Mouse (Mus musculus): Measurements from ENCODE around the gene Fam167b.

Gene Fam167b

DNA sequence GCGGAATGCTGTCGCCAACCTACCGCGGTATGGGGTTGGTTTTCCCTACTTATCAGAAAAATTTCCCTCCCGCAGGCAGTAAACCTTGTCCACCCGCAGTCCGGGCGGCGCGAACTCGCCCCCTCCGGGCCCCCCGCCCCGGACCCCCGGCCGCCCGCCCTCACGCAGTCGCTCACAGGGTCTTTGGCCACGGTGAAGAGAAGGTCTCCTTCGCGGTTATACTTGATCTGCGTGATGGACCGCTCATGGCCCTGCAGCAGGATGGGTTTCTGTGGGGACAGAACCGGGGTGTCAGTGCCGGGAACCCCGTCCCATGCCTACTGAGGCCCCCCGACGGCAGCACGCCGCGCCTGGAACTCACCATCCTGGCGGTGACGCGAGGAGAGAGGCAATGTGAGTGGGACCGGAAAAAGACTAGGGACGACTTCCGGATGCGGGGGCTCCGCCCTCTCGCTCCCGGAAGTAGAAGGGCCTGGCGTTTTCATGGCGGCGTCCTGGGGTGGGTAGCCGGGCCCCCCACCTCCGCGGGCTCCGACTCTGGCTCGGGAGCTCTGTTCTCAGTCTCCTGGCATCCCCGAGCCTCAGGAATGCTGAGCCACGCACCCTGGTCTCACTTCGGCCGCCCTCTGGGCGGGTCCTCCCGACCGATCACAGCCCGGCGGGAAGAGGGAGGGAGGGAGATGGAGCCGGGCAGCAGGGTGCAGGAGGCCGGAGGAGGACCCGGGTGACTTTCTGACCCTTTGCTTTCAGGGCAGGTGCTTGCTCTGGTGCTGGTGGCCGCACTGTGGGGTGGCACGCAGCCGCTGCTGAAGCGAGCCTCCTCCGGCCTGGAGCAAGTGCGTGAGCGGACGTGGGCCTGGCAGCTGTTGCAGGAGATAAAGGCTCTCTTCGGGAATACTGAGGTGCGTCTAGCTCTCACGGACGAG is 22.1 kb upstream of the Fam167b start, which contains the start of the genes Eif3i and Tmem234:
Eif3i (minus strand) TSS at position 416 of the 926 bp plus-strand sequence.
Tmem234 (plus strand) TSS at position 436 of the 926 bp plus-strand sequence.
- DNase-seq, result peak; percentile 86

DNA sequence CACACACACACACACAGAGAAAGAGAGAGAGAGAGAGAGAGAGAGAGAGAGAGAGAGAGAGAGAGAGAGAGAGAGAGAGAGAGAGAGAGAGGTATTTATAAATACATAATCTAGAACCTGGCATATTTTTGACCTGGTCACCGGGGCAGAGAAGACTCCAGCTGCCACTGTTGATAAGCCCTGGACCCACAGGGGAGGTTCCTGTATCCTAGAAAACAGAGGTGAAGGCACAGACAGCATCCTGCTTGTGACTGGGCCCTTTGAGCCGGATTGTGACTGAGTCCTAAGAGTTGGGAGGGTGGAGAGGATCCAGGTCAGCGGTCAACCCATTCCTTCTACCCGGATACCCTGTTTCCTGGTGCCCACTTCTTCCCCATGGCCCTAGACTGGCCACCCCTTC is 10.5 kb upstream of the Fam167b start:
- DNase-seq, result no peak

DNA sequence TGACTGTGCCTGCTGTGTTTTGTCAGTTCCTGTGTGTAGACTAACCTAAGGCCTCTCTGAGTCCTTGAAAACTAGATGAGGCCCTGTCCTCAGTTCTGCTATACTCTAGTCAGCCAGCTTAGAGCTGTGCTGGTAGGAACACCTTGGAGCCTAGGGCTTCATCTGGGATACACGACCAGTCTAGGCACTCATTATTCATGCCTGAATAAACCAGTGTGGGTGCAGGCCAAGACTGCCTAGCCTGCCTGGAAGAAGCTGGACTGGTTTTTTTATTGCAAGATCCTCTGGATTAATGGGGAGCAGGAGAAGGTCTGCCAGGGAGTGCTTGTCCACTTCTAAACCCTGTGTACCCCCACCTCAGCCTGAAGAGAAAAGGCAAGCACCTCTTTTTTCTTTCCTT is 8.6 kb upstream of the Fam167b start:
- DNase-seq, result no peak

DNA sequence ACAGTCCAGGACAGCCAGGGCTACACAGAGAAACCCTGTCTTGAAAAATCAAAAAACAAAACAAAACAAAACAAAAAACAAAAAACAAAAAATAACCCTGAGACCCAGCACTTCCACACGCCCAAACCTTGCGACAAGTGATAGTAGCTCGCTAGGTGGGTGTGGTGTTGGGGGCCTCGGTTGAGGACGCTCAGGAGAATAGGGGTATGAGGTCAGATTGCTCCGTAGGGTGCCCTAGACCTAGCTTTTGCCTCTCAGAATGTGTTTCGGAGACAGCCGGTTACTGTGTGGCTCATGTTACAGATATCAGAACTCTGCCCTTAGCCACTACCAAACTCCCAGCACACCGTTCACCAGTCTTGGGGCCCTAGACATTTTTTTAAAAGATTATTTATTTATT is 7.4 kb upstream of the Fam167b start:
- DNase-seq, result no peak

DNA sequence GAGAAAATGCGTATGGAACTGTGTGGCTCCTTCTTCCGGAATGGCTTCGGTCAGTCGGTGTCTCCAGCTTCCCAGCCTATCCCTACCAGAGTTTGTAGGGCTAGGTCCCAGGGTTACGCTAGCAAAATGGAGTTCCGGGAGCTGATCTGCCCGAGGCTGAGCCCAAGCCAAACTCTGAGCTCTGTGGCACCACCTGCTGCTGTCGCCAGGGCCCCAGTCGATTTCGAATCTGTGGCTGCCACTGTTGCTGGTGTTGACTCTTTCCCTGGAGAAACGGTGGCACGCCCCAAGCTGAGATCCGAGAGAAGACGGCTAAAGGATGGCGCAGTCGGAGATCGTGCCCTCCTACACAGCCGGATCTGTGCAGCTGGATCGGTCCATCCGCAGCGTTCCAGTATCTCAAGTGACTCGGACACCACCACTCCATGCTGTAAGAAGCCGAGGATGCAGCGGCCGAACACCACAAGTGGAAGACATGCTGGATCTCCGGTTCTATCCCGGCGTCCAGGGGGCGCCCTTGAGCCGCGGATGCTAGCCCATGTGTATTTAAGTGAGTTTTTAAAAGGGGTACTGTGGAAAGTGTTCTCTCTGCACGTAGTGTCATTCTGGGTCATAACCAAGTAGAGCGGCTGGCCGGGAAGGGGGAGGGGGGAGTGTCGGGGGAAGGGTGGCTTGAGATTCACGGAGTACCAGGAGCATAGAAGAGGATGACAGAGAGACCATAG is 6.7 kb upstream of the Fam167b start:
- DNase-seq, result peak; percentile 96

DNA sequence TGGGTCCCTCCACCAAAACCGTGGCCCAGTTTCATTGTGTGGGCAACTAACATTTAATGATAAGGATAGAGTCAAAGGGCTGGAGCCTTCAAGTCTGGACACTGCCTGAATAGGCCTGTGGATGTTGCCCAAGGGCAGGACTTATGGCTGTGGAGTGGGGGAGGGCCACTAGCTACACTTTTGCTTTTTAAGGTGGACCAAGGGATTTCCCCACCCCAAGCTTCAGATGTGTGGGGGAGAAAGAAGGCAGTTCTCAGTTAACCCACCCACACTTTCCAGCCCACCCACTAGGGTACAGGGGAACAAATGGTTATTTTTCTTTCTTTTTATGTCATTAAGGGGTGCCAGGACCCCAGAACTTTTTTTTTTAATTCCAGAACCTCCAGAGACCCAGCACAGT is 6.0 kb upstream of the Fam167b start:
- DNase-seq, result no peak

DNA sequence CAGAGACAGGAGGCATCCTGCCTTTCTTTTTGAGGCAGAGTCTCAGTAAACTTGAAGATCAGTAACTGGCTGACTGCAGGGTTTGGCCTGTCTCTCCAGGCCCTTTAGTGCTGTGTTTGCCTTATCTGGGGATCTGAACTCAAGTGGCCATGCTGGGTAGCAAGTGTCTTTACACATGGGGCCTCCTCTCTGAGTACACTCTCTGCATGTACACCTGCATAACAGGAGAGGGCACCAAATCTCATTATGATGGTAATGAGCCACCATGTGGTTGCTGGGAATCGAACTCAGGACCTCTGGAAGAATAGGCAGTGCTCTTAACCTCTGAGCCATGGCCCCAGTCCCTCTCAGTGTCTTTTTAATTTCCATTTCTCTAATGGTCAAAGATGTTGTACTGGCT is 3.9 kb upstream of the Fam167b start:
- no peak for DNase-seq

DNA sequence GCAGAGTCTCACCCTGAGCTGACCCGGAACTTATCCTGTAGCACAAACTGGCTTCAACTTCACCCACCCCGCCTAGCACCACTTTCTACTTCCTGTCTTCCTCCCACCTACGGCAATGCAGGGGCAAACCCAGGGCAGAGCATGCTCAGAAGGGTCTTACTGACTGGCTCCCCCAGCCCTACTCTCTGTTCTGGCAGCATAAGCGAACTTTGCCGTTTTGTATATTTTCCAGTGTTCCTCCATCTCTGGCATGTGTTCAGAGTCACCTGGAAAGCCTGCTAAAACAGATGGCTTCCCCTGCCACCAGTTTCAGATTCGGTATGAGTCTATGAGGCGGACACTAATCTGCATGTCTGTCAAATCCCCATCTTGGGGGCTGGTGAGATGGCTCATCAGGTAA is 2.0 kb upstream of the Fam167b start:
- DNase-seq, result peak; percentile 73

DNA sequence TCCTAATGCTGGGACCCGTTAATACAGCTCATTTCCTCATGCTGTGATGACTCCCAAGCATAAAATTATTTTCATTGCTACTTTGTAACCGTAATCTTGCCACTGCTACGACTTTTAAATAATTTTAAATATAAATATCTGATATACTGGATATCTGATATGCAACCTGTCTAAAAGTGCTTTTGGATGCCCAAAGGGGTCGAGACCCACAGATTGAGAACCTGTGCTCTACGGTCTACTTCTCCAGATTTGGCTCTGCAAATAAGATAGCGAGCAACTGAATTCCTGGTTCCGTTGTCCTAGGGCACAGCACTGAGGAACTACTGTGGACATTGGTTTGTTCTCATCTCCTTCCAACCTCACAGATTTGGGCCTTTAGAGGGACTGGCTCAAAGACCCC is 661 bp downstream of the Fam167b start:
- no peak for DNase-seq

DNA sequence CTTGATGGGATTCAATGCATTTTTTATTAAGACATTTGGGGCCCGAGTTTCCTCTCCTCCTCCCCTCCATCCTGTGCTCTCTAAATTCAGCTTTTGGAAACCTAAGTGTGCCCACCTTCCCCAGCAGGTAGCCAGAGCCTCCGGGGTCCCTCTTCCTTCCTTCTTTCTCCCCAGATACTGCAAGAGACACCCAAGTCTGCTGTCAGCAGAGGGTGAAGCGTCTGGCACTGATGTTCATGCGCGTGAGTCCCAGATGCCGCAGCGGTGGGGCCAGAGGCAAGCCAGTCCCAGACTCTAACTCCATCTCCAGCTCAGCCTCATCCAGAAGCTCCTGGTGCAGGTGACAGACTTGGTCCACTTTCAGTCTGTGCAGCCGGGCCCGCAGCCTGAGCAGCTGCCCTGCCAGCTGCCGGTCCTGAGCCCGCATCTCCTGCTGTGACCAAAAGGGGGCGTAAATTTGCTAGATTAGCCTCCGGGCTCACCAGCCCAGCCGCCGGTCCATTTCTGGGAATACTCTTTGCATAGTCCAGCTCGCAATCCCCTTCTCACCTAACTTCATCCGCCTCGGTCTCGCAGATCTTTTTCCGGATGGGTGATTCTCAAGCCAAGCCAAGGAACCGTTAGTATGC is 1.4 kb downstream of the Fam167b start:
- peak; percentile 86 for DNase-seq

DNA sequence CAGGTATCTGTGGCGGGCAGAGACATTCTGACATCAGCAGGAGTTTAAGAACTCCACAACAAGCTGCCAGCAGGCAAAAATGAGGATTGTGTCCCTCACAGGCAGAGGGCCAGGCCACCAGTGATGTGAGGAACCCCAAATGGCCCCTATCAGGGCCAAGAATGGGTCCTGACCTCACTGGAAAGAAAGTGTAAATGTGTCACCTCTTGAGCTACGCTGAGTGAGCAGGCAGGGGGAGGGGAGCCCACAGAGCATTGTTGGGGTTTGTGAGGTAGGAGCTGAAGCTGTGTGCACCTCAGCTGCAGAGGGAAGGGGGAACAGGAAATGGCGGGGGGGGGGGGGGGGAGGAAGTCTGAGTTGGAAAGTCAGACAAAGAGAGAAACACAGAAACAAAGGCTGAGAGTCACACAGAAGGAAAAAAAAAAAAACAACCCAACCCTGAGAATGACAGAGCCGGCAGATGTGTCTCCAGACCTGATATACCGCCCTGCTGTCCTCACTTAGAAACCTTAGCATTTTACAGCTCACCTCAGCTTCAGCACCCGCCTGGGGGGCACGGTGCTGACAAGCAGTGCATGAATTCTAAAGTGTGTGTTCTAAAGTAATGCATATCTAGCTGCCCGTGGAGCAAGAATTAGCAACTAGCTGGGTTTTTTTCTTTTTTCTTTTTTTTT is 3.0 kb downstream of the Fam167b start:
- DNase-seq, result peak; percentile 91

DNA sequence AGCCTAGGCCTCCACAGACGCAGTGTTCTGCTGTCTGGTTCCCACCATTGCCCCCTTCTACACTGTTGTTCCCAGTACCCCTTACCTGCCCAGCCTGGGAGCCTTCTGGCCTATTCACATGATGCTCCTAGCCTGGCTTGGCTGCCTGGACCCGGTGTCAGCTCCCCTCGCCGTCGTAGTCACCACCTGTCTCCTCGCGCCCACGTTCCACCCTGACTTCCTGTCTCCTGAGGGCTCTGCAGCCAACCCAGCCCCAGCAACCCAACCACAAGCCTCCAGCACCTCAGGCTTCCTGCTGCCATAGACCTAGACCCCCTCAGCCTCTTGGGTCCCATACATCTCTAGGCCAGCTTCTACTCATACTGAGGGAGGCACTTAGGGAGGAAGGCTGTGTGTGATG is 4.9 kb downstream of the Fam167b start, which contains the start of gene Lck:
Lck (minus strand) TSS at position 212 of the 400 bp plus-strand sequence.
- peak; percentile 87 for DNase-seq

DNA sequence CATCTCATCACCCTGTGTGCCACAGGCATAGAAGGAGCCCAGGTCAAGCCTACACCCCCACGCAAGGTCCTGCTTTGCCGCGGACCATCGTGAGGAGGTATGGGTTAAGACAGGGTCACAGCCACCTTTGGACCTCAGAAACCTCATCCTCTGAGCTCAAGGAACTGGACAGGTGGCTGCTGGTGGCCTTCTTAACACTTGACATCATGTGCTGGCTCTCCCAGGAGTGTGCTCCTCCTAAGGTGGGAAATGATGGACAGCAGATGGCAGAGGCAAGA is 5.3 kb downstream of the Fam167b start:
- DNase-seq, result no peak

DNA sequence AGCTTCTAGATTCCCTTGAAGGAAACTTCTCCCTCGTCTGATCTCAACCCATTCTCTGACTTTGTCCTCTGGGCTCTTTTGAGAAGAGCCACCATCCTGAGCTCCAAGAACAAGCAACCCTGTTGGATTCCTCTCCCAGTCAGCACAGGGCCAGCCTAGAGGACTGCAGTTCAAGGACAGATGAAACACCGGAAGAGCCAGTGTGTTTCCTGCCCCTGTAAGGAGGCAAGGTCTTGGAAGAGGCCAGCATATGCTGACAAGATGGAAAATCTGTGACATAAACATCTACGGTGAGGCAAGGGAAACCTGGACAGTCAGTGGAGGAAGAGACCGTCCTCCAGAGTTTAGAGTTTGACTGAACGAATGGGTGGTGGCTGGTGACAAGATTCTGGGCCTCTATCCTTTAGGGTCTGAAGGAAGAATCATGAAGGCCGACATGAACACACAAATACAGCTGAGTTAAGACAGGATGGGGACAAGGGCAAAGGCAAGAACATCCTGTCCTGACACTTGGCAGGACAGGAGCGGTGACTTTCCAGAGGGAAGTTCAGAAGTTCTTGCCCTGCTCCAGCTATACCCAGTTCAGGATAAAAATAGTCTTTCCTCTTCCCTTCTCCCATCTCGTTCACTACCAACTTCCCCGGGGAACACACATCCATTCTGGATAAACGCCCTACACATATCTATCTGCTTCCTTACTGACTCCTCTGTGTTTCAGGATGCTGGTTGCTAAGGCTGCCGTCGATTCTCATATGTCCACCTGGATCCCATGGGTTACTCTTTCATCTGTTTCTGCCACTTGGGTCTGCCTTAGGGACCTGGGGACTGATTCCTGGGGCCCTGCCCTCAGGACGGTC is 5.9 kb downstream of the Fam167b start:
- no peak for DNase-seq

DNA sequence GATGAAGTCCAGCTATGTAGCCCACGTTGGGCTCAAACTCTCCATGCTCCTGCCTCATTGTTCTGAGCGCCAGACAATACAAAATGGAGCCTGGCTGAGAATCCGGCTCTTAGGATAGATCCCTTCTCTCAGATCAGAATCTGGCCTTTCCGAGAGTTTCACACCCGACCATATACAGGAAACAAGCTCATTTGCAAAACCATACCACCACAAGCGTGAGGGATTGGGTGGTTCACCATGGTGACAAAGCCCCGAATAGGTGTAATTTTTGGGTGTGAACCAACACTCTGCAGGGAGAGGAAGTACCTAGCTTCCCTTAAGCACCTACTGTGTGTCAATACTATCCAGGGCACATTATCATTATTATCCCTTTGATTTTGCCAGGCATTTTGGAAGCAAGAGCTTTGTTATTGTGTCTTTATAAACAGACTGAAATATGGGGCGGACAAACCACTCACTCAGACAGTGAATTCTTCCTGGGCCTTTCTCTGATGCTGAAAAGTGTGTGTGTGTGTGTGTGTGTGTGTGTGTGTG is 6.7 kb downstream of the Fam167b start:
- no peak for DNase-seq

DNA sequence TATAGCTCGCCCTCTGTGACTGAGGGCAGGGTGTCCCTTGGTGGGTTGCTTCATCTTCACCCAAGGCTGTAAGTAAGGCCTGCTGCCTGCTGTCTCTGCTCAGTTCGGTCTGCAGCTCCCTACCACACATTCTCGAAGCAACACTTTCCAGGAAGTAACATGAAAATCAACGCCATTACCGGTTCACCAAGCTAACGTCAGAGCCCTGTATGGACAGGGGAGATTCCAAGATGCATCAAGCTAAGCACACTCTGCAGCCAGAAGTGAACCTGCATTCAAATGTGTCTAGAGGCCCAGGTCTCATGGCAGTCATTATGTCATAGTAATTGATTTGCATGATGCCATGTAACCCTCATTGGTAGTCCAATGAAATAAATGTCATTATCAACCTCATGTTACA is 8.3 kb downstream of the Fam167b start:
- DNase-seq, result no peak

DNA sequence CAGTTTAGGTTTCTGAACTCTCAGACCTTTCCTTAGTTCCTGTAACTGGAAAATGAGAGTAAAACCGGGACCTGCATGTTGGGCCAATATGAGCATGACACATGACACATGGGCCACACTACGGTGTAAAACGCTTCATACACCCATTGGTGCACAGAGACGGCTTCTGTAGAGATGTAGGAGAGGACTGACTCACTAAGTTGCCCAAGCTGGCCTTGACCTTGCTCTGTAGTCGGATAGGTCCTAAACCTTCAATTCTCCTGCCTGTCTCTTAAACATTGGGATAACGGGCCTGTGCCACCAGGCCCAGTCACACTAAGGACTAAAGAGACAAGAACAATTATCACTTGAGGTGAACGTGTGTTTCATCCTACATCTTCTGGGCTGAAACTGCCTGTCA is 10.0 kb downstream of the Fam167b start:
- DNase-seq, result no peak

DNA sequence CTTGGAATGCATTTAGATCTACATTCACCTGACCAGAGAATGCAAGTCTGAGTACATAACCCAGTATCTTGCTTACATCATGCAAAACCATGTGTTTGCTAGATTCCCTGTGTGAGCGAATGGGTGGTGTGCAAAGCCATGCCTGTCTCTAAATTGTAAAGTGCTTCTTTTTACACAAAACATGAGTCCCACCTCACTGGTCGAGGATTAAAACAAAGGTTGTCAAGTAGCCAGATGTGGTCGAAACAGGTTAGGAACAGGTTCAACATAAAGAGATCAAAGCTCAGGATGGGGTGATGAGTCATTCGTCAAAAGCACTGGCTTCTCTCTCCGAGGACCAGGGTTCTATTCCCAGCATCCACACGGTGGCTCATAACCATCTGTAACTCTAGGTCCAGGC is 13.2 kb downstream of the Fam167b start:
- no peak for DNase-seq

DNA sequence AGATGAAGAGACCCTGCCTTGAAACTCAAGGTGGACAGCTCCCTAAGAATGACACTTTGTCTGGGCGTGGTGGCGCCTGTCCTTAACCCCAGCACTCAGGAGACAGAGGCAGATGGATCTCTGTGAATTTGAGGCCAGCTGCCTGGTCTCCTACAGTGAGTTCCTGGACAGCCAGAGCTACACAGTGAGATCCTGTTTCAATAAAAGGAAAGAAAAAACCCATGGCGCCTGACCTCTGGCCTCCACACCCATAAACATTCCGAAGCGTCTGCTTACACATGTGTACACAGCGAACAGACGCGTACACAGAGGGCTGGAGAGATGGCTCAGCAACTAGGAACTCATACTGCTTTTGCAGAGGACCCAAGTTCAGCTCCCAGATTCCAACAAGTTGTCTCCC is 14.6 kb downstream of the Fam167b start:
- no peak for DNase-seq

DNA sequence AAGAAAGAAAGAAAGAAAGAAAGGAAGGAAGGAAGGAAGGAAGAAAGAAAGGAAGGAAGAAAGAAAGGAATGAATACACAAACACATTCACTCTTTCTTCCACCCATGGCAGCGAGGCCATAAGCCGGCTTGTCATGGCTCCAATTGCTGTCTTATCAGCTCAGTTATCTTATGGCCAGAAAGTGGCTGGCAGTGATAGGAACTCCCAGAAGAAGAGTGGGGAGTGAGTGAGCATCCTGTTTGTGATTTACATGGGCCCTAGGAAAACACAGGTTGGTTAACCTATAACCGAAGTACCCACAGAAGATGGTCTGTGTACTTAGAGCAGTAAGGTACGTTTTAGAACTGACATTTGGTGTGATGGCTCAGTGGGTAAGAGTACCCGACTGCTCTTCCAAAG is 17.2 kb downstream of the Fam167b start:
- DNase-seq, result no peak

DNA sequence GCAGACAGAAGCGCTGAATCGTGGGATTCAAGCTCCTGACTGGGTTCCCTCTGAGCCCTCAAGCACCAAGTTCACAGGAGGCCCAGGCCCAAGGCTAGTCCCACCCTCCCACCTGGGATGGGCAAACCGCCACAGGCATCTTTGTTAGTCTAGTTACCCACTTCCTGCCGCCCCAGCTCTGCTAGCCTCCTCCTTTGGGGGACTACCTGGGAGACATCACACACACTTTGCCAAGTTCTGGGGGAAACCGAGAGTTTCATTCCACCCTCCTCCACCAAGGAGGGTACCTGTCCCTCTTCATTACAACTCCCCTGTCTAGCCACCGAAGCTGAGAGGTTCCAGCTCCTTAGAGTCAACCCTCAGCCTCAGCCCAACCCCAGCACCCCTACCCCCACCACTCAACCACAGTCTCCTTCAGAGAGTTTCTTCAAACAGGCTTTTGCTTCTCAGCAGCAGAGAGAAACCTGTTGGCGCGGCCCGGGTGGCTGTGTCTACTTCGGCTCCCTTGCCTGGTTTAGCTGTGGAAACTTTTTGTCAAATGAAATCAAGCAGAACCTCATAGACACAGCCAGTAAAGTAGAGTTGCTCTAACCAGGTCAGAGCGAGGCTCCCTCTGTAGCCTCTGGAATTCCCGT is 19.9 kb downstream of the Fam167b start:
- peak; percentile 86 for DNase-seq
